Mouse (Mus musculus): ENCODE results near the gene Il5.

Il5 gene

GRCm38 (mm10) chr11:53720715-53721114, at the start of gene Il5:
TSS of gene Il5 (plus strand) at chr11:53720794.
- DNase-seq: no peak

GRCm38 (mm10) chr11:53671414-53671813, 49.2 kb upstream of the Il5 start:
- no peak for DNase-seq

GRCm38 (mm10) chr11:53680141-53680540, 40.5 kb upstream of the Il5 start:
- DNase-seq: no peak

- DNase-seq: no peak
Observed at GRCm38 (mm10) chr11:53681686-53682085, 38.9 kb upstream of the Il5 start.

DNA sequence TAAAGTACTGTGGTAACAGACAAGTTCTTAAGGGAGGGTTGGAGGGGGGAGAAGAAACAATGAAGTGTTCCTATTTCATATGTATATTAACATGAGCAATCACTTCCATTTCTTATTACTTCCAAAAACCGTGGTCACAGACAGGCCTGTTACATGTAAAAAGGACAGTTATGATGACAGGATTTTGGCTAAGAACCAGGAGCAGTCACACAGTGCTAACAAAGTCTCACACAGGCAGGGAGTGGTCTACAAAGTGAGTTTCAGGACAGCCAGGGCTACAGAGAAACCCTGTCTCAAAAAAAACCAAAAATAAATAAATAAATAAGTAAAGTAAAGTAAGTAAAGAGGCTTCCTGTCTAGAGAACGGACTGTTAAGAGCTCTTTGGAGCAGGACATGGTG, 38.4 kb upstream of the Il5 start:
- no peak for DNase-seq

DNA sequence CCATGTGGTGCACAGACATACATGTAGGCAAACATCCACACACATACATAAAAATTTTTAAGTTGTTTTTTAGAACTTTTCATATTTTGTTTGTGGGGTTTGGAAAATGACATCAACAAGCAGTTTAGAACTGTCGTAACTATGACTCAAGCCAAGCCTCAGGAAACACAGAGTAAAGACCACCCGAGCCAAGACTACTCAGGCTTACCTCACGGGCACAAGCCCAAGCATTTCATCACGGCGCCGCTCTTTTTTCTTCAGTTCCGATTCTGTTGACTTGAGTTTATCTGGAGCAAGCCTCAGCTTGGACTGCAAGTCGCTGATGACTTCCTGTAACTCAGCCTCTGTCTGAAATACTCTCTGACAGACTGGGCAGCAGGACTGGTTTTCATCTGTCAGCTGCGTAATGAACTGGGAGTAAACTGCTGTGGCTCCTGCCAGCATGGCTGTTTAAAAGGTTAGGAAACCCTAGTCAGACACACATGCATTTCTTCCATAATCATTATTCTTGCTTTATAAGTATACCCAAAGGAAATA, 37.5 kb upstream of the Il5 start:
- DNase-seq: no peak

GRCm38 (mm10) chr11:53691979-53692378, 28.6 kb upstream of the Il5 start:
- no peak for DNase-seq

DNA sequence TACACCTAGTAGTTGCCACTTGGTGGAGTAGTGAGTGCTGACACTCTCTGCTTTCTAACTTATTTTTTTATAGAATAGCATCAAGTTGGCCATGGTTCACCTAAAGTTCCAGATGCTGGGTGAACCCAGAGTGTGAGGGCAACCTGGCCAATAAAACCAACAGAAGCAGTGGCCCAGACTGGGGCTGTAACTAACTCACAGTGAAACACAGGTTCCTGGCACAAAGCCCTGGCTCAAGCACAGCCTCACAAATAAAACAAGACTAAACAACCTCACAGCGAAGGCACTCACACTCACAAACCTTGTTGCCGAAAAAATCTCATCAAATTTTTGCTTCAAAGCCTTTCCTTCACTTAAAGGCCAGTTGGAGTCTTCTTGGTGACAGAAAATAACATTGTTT, 22.1 kb upstream of the Il5 start:
- no peak for DNase-seq

- DNase-seq: no peak
Observed at GRCm38 (mm10) chr11:53699351-53699750, 21.2 kb upstream of the Il5 start.

- peak; percentile 19 for DNase-seq
Observed at GRCm38 (mm10) chr11:53706236-53706933, 14.2 kb upstream of the Il5 start.

DNA sequence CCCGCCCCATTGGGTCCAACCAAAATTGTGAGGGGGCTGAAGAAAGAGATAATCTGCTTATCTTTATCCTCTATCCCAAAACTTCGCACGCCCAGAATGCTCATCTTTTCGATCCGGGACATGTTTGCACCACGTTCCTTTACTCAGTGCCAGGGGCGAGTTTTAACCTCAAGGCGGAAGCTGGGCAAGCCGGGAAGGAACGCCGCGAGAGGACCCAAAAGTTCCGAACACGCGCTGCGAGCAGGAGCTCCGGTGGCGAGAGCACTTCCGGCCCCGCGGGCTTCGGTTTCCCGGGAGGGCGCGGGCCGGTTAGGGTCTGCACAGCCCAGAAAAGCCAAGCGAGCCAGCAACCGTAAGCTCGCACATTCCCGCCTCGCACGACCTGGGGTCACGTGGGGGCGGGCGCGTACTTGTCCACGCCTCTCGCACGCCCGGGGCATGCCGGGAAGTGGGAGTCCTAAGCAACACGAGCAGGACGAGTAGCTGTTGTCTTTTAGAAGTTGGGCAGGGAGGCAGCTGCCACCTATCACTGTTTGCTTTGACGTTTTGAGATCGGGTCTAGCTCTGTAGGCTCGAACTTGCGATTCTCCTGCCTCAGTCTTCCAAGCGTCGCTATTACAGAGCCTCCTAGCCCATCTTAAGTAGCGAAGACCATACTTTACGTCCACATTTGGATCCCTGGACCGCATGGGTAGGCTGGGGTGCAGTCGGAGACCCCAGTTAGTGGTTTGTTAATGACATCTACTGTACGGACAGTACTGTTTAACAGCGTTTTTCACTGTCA, 13.5 kb upstream of the Il5 start, which contains the start of gene Rad50:
Rad50 (minus strand) TSS at position 386 of the 784 bp plus-strand sequence.
- peak; percentile 85 for DNase-seq

DNA sequence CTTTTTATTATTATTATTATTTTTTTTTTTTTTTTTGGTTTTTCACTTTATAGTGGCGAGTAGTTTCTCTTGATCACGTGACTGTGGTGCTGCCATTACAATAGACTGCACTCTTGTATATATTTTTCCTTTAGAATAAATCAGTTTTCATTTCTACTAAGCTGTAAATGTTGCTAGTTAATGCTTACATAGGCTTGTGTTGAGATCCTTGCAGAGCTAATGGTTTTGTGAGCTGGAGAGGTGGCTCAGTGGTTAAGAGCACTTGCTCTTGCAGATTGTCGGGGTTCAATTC, 12.9 kb upstream of the Il5 start:
- no peak for DNase-seq

- no peak for DNase-seq
Observed at GRCm38 (mm10) chr11:53719701-53720100, 893 bp upstream of the Il5 start.

DNA sequence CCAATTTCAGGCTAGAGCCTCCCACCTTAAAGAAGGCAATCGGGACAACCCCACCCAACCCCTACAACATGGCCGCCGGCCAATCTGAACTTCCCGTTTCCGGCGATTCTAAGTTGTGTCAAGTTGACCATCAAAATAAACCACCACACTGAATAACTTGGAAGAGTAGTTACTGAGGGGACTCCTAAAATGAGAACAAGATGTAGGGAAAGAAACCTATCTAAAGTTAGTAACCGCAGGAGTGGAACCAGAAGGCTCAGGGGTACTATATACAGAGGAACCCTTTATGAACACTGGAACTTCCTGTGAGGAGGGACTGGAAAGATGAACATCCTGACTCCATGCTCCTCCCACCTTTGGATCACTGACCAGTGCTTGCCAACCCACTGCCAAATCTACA, 10.9 kb downstream of the Il5 start:
- DNase-seq: no peak

DNA sequence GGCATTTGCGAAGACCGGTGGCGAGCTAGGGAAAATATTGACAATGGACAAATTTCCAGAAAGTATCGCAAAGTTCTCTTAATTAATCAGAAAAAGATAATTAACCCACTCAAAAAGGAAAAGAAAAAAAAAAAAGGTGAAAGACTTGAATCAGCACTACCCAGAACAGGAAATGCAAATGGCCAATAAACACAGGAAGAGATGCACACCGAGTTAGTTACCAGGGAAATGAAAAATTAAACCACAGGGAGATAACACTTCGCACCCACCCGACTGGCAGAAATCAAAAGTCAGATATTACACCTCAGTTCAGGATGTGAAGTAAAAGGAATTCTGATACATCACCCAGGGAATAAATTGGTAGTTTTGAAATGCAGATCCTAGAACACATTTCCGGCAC, 11.7 kb downstream of the Il5 start:
- DNase-seq: no peak

DNA sequence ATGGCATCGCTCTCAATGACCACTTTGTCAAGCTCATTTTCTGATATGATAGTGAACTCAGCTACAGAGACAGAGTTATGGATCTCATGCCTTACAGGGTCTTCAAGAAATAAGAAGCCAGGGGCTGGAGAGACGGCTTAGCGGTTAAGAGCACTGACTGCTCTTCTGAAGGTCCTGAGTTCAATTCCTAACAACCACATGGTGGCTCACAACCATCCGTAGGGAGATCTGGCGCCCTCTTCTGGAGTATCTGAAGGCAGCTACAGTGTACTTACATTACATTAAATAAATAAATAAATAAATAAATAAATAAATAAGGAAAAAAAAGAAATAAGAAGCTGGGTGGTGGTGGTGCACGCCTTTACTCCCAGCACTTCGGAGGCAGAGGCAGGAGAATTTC, 13.2 kb downstream of the Il5 start:
- no peak for DNase-seq

- DNase-seq: no peak
Observed at GRCm38 (mm10) chr11:53734431-53734830, 13.8 kb downstream of the Il5 start.

DNA sequence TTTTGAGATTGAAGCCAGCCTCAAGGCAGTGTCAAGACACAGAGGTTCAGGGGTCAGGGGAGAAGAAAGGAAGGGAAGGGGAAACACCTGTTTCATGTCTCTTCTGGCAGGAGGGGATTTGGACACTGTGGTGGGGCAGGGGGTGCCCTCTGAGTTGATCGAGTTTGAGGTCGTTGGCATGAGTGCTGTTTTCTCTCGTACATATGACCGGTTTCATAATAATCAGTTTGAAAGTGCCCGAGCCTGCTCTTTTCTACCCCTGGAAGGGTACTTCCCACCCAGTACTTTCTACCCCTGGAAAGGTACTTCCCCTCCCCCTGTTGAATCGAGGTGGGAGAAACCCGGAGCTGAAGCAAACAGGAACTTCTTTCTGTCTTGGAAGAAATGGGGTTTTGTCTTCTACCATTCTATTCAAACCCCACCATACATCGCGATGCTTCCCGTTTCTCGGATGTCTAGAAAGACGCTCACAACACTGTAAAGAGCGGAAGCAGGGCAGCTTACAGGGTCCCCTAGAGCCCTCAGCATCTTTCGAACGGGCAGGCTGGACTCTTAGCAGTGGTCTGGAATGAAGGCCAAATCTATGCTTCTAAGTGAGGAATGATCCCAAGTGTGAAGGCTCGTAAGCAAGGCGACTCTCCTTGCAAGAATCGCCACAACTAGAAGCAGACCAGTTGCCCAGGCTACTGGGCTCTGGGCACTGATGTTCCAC, 14.5 kb downstream of the Il5 start:
- DNase-seq: no peak

DNA sequence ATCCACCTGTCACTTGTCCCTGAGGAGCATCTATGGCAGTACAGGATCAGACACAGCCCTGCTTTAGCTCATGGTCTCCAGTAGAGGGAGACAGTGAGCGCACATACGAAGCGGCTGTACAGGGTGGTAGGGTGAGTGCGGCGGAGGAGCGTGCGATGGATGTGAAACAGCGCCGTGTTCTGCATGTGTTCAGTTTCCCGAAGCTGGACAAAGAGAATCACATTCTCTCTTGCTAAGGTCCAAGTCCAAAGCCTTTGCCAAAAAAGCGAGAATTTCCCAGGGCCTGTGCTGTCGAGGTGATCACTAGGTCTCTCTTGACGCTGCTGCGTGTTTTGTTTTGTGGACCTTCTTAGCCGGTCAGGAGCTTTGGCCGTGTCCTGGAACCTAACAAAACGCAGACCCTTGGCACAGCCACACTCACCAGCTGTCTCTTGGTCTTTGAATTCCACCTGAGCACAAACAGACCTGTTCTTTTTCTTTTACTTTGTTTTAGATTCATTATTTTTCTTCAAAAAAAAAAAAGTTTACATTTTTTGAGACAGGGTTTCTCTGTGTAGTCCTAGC, 15.2 kb downstream of the Il5 start:
- DNase-seq: peak; percentile 73

DNA sequence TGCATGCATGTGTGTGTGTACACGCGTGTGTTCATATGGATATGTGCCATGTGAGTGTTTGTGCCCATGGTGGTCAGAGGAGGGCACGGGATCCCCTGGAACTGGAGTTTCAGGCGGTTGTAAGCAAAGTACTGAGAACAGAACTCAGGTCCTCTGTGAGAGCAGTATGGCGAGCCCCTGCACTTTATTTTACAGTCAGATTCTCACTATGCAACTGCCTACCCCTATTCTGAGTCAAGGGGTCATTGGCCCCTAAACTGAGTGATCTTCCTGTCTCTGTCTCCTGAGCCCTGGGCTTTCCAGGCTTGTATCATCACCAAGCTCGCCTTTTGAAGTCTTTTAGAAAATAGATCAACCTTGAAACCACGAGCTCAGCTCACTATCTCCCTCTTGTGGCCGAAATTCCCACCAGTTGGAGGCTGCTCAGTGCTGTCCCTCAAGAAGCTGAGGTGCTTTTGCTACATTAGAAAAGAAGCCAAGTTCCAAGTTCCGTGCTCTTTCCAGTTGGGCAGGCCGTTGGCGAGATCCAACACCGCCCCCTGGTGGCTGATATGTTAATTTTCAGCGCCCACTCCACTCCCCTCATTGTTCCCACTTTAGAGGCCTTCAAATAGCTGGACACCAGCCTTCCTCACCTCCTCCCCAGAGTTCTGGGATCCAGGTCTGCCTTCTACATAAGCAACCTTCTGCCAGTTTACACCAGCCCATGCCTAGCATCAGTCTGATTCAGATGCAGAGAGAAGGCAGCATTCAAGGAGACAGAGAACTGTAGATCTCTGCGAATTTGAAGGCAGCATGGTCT, 16.4 kb downstream of the Il5 start:
- DNase-seq: peak; percentile 37

GRCm38 (mm10) chr11:53737573-53737946, 17.0 kb downstream of the Il5 start:
- peak; percentile 30 for DNase-seq

GRCm38 (mm10) chr11:53742353-53742752, 21.8 kb downstream of the Il5 start:
- DNase-seq: no peak

DNA sequence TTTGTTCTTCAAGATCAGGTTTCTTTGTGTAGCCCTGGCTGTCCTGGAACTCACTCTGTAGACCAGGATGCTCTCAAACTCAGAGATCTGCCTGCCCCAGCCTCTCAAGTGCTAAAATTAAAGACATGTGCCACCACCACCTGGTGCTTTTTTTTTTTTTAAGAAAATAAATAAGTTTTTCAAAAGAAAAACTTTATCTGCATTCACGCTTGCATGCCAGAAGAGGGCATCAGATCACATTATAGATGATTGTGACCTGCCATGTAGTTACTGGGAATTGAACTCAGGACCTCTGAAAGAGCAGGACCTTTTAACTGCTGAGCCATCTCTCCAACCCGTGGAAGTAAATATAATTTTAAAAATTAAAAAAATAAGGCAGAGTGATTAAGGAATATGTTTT, 24.7 kb downstream of the Il5 start:
- DNase-seq: no peak
